Mouse (Mus musculus) embryo, embryonic 9.5 days (tissue): ENCODE measurements around the gene Ing5.
"Not testable (repeated sequence)": the region's sequence is repeated elsewhere in the genome, so short reads cannot be mapped to it uniquely, and the experiment has no call there.

ENCODE experiments used
- DNase-seq: peaks from one replicate; pipeline ENCODE4 v3.0.0-alpha.2; 2017; ENCODE audit errors: extremely low spot score

Gene Ing5

DNA sequence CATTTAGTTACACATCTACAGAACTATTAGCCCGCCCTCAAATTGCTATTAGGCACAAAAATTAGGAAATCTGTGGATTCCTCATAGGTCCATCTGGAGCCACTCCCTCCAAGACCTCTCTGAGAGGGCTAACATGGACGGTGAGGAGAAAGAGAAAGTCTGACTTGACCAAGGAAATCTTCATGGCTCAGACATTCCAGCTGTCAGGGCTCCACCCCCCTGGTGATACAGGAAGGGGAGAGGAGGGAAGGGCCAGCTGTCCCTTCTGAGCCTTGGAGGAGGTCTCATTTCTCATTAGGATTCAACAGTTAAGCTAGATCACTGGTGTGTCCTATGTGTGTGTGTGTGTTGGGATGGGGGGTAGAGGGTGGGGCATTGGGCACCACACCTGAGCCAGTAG, 57.3 kb downstream of the Ing5 start, which contains the start of gene Gal3st2:
Gene Gal3st2, plus strand, starts transcription at position 259 of the 400 bp plus-strand sequence.
- DNase-seq: not testable (repeated sequence)
